ENCODE assay signal across 7 mouse cellular contexts in genomic region chr9:114815315-114815714, GRCm38 (mm10). TPM values are rescaled to one million over a fixed set of nuclear protein-coding genes. Genes with fewer than 3 reads are reported as not detected.
A peak's percentile ranks its signal among the peaks of the same experiment; 100 is the strongest.
DNase-seq lines count a peak whose midpoint lies in the region; ATAC-seq lines count a peak whose summit lies in the region.

No protein-coding gene starts in this region.

- no peaks in the 10 kb centered on the region for H3K27me3 ChIP-seq in midbrain, embryonic 10.5 days (ENCODE audit: low read depth, poor library complexity, severe bottlenecking)
- H3K27me3 ChIP-seq in midbrain, embryonic 14.5 days (ENCODE audit: control insufficient read depth, insufficient read depth, low read length): no peaks in the 10 kb centered on the region

- no peak for DNase-seq in midbrain, embryonic 10.5 days (ENCODE audit: low spot score)
- DNase-seq in midbrain, embryonic 14.5 days: no peak
- peak; percentile 71 for DNase-seq in R1 (ENCODE audit: low read depth, low spot score)
- peak; percentile 50 to 56 for DNase-seq in cerebellum, postnatal 10 days
- peak; percentile 59 for DNase-seq in kidney, postnatal 10 days
- no peak for DNase-seq in ovary, postnatal 36 days (ENCODE audit: low spot score)

- no peak overlapping the region for H3K4me2 ChIP-seq in midbrain, embryonic 14.5 days (ENCODE audit: low read length)

- peaks cover 17% of the 10 kb centered on the region for H3K4me1 ChIP-seq in midbrain, embryonic 10.5 days
- no peaks in the 10 kb centered on the region for H3K4me1 ChIP-seq in midbrain, embryonic 14.5 days (ENCODE audit: control insufficient read depth, insufficient read depth, low read length)

- H3K9me3 ChIP-seq in midbrain, embryonic 10.5 days (replicated peaks): no peaks in the 10 kb centered on the region
- H3K9me3 ChIP-seq in midbrain, embryonic 14.5 days (ENCODE audit: control insufficient read depth, low read length): no peaks in the 10 kb centered on the region

- WGBS in midbrain, embryonic 10.5 days: 76% methylated on average over 4 of the region's 4 CpGs
- WGBS in midbrain, embryonic 14.5 days: 79% methylated on average over 4 of the region's 4 CpGs

- H3K4me3 ChIP-seq in midbrain, embryonic 10.5 days: no peak overlapping the region
- H3K4me3 ChIP-seq in midbrain, embryonic 14.5 days (replicated peaks; ENCODE audit: low read depth, low read length): no peak overlapping the region

- ATAC-seq in midbrain, embryonic 14.5 days (ENCODE audit: low FRiP score, low TSS enrichment): no peak
- peak; percentile 89 for ATAC-seq in monocyte, adult 5-6 weeks (replicated peaks; ENCODE audit: insufficient number of reproducible peaks, low FRiP score, low TSS enrichment, poor library complexity, severe bottlenecking)

- peak overlapping the region; percentile 46; the same call in 1 of the 2 replicates for H3K27ac ChIP-seq in midbrain, embryonic 10.5 days (replicated peaks)
- no peak overlapping the region for H3K27ac ChIP-seq in midbrain, embryonic 14.5 days (replicated peaks; ENCODE audit: low read depth, low read length)

- peaks cover 4% of the 10 kb centered on the region; the same call in 1 of the 2 replicates for H3K36me3 ChIP-seq in midbrain, embryonic 10.5 days
- H3K36me3 ChIP-seq in midbrain, embryonic 14.5 days (ENCODE audit: control insufficient read depth, insufficient read depth, low read length): no peaks in the 10 kb centered on the region

- H3K9ac ChIP-seq in midbrain, embryonic 14.5 days (replicated peaks; ENCODE audit: low read length): no peak overlapping the region

RNA-seq across cellular contexts. Expression of gene Cmtm8, which starts 28.6 kb away (rescaled TPM):
- polyA plus RNA-seq in midbrain, embryonic 10.5 days (2016; fragmentation: Nextera tagmentation; extraction: Ambion mirVana): 21.7 and 32.1 TPM in 2 replicates
- 4.4 and 6.1 TPM in 2 replicates for polyA plus RNA-seq in midbrain, embryonic 14.5 days (2014; fragmentation: Nextera tagmentation; extraction: Ambion mirVana)
- 1.2 TPM in 1 of 3 replicates, not detected in the others for total RNA-seq in monocyte, adult 5-6 weeks (2017)

RNA-seq across cellular contexts. Expression of gene Cmtm7, which starts 33.7 kb away (rescaled TPM):
- 75.6 and 88.2 TPM in 2 replicates for polyA plus RNA-seq in midbrain, embryonic 10.5 days (2016; fragmentation: Nextera tagmentation; extraction: Ambion mirVana)
- polyA plus RNA-seq in midbrain, embryonic 14.5 days (2014; fragmentation: Nextera tagmentation; extraction: Ambion mirVana): 4.9 and 14.4 TPM in 2 replicates
- 95.2 to 128 TPM (median 119 TPM) in 3 replicates for total RNA-seq in monocyte, adult 5-6 weeks (2017)

Comparison
In these comparisons a context has a peak if more than half of its experiments do, and no peak if none do; other contexts are left out.
1. DNase-seq: peak in R1 (single experiment), cerebellum, postnatal 10 days (2 of 2) and kidney, postnatal 10 days (single experiment); none in midbrain, embryonic 10.5 days (single experiment), midbrain, embryonic 14.5 days (single experiment) and ovary, postnatal 36 days (single experiment).